Mouse (Mus musculus) left cerebral cortex, postnatal 14 days (tissue): ENCODE results near the gene Gna14. TPM values are rescaled to one million over a fixed set of nuclear protein-coding genes. Genes with fewer than 3 reads are reported as not detected.

Experiments used
- DNase-seq, 2 experiments: peaks; one replicate each; pipeline ENCODE4 v3.0.0; 2021 to 2022; ENCODE audit warnings: low spot score in 2 of 2, mixed read lengths in 1 of 2
- intact Hi-C: fragments of 180-260 bp; cut with DNase I; formaldehyde crosslinking; loops from one replicate; pipeline ENCODE4 v1.15.1; 2025
- total RNA-seq, 2 experiments: library from RNA; stranded (reverse); gene quantifications; 2 replicates each; pipeline ENCODE4 v1.2.3; 2021

Gna14 gene
- total RNA-seq, 2 experiments from 2014 or later = 0.33 to 0.40 TPM

DNA sequence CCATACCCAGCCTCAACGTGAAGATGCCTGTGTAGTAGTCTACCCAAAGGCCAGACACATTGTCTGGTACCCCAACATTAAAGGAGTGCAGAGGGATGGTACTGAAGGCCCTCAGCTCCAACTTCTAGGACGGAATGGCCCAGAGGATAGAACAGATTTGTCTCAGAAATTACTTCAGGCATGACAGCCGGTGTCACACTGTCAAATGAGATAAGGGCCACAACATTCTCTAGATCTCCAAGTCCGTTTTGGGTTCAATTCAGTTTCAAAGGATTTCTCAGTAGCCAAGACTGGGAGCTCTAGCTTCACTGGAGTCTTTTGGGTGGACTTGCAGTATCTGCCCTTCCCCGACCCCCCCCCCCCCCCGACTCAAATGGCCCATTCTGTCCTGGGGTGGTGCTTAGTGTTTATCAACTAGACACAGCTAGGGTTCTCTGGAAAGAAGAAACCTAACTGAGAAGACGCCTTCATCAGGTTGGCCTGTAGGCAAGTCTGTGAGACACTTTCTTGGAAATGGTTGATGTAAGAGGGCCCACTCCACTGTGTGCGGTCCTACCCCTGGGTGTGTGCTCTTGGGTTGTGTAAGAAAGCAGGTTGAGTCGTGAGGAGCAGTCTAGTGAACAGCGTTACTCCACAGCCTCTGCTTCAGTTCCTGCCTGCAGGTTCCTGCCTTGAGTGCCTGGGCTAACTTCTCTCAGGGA is 59.4 kb downstream of the Gna14 start:
- intact Hi-C loops = no loop called here
- DNase-seq = no peak

GRCm38 (mm10) chr19:16496016-16496415 is 60.5 kb downstream of the Gna14 start:
- DNase-seq = no peak
- intact Hi-C loops = no loop called here

DNA sequence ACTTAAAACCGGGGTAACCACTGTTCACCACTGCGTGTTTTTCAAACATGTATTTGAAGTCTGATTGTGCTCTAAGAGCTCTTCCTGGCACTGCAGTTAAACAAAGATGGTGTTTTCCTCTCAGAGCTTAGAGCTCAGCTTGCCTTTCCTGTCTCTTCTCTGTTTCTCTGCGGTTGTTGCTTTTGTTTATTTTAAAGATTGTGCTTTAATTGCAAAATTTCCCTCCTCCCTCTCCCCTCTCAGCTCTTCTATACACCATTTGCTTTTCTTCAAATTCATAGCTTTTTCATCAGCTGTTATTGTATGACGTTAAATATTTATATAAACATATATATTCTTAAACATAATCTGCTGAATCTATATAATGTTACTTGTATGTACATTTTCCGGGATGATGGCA is 66.5 kb downstream of the Gna14 start:
- intact Hi-C loops = no loop called here

DNA sequence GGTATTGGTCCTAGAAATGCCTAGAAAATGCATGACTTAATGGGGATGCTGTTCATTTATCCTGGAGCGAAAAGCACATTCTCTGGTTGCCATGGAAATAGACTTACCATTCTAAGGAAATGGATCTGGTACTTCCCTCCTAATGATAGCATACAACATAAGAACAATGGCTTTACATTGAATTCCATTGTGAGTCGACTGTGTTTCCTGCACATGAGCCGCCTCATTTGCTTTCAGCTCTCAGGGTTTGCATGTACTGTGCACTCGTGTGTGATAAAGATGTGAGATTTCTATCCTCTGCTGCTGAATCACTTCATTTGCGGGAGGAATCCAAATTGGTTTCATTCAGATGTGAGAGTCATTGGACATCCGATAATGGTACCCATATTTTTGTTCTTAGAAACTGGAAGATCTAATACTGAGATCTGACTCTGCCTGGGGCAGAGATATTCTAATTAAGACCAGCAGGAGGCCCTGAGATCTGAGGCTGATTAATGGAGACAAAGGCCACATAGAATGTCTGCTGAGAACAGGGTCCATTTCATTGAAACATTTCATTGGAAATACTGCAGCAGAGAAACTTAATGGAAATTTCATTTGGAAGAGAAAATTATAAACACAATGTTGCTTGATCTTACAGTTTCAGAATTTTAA is 71.3 kb downstream of the Gna14 start:
- intact Hi-C loops = no loop called here
- DNase-seq = peak in 1 of 2 experiments; percentile 10

More for the DNA sequence above, 66.5 kb downstream of the Gna14 start:
- DNase-seq = no peak

GRCm38 (mm10) chr19:16510343-16511080 is 75.0 kb downstream of the Gna14 start:
- DNase-seq = no peak
- intact Hi-C loops = no loop called here

GRCm38 (mm10) chr19:16511081-16511420 is 75.5 kb downstream of the Gna14 start:
- no peak for DNase-seq
- intact Hi-C loops = no loop called here

- intact Hi-C loops = no loop called here
- DNase-seq = no peak
These were observed 78.6 kb downstream of the Gna14 start for GRCm38 (mm10) chr19:16514201-16514600.

- intact Hi-C loops = no loop called here
- DNase-seq = no peak
These were observed 83.0 kb downstream of the Gna14 start for GRCm38 (mm10) chr19:16518569-16518968.

GRCm38 (mm10) chr19:16520608-16521007 is 85.0 kb downstream of the Gna14 start:
- intact Hi-C loops = no loop called here

GRCm38 (mm10) chr19:16526302-16526880 is 90.8 kb downstream of the Gna14 start:
- DNase-seq = no peak
- intact Hi-C loops = no loop called here

More at GRCm38 (mm10) chr19:16520608-16521007, 85.0 kb downstream of the Gna14 start:
- DNase-seq = no peak

DNA sequence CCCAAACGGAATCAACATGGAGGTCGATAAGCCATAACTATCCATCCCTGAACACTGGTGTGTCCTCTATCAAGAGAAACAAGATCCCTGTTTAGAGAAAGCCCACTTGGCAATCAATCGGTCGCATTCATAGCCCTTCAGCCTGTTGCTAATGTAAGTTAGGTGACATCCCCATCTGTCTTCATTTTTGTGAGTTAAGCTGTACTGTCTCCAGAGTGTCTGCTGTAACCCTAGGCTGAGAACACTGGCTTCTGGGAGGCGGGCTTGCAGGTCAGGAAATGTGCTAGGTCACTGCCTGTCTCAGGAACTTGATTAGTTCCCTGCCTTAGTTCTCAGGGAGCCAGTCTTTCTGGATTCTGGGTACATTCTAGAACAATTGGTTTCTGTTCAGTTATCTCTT is 91.5 kb downstream of the Gna14 start:
- intact Hi-C loops = no loop called here
- no peak for DNase-seq

DNA sequence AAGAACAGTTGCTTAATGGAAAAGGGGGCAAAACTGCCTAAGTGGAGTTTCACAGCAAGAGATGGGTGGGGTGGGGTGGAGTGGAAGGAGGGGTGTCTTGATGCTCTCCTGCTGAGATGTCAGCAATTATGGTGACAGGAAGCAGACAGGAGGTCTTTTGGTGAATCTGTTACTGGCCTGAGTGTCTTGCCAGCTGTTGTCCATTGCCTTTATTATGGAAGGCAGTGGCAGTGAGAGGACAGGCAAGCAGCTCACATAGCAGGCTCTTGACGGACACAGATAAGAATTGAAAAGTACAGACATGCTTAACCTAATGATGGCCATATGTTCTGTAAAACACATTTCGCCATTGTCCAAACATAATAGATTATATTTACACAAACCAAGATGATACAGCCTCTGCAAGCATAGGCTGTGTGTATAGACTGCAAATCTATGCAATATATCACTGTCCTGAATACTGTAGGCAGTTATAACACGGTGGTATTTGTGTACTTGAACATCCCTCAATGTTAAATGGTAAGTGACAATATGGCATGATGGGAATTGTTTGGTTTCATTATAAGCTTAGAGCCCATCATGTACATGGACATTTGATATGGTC is 92.8 kb downstream of the Gna14 start:
- DNase-seq = no peak
- intact Hi-C loops = no loop called here

DNA sequence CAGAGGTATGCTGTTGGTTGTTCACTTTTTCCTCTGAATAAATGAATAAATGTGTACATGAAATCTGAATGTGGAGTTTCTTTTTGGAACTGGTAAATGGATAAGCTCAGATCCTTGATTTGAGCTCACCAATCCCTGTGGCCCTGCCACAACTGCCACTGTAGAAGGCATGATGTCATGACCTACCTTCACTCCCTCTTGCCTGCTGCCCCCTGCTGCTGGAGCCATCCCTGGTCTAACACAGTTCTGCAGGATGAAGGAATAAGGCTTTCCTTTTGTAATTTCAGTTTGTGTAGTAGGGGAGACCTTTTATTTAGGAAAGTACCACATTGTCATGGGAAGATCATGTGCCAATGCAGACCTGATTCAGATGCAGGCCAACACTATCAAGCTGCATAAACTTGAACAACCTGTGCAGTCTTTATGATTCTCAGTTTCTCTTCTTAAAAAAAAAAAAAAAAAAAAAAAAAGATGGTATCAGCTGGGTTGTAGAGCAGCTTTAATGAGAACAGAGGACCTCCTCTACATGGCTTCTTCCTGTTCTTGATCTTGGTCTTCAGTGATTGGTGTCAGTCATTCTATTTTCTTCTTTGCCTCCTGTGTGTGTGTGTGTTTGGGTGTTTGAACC is 93.8 kb downstream of the Gna14 start:
- intact Hi-C loops = no loop called here
- DNase-seq = no peak

DNA sequence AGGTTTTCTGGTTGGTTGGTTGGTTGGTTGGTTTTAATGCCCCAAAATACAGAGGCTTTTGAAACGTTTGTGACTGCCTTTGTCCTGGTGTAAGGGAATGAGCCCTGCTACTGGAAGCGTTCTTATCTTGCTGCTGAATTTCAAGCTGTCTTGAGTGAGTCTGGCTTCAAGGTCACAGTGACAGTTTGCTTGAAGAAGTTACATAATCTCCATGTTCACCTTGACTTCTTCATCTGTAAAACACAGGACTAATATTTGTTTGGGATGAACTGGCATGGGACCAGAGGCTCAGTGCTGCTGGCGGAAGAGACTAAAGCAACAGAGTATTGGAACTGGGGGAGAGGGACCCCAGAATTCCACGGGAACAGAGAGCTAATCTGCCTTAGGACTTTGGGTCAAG is 94.4 kb downstream of the Gna14 start:
- DNase-seq = no peak
- intact Hi-C loops = no loop called here

- intact Hi-C loops = no loop called here
- DNase-seq = no peak
These were observed 98.7 kb downstream of the Gna14 start for GRCm38 (mm10) chr19:16534311-16534710.

- intact Hi-C loops = no loop called here
- no peak for DNase-seq
These were observed 102.9 kb downstream of the Gna14 start for GRCm38 (mm10) chr19:16538416-16538815.

- intact Hi-C loops = no loop called here
- no peak for DNase-seq
These were observed 108.1 kb downstream of the Gna14 start for GRCm38 (mm10) chr19:16543688-16544087.

DNA sequence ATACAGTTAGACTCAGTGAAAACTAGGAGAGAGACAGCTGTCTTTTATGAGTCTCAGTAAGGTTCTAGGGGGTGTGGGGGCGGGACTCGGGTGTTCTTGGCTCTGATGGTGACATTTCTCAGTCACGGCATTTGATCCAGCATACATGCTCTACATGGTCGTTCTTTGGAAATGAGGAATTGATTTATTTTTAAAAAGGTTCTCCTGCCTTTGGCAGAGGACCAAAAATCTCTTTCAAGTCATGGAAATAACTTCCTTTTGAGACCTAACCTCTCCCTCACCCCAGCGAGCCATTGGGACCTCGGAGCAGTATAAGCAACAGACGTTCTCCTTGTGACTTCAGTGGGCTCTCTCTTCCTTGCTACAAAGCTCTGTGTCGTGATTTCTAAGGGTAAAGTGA is 121.4 kb downstream of the Gna14 start:
- intact Hi-C loops = no loop called here
- no peak for DNase-seq

- intact Hi-C loops = no loop called here
- DNase-seq = no peak
These were observed 122.4 kb downstream of the Gna14 start for GRCm38 (mm10) chr19:16557971-16558370.
